Mouse (Mus musculus): ENCODE results near the gene Gemin5.

Gemin5 gene

DNA sequence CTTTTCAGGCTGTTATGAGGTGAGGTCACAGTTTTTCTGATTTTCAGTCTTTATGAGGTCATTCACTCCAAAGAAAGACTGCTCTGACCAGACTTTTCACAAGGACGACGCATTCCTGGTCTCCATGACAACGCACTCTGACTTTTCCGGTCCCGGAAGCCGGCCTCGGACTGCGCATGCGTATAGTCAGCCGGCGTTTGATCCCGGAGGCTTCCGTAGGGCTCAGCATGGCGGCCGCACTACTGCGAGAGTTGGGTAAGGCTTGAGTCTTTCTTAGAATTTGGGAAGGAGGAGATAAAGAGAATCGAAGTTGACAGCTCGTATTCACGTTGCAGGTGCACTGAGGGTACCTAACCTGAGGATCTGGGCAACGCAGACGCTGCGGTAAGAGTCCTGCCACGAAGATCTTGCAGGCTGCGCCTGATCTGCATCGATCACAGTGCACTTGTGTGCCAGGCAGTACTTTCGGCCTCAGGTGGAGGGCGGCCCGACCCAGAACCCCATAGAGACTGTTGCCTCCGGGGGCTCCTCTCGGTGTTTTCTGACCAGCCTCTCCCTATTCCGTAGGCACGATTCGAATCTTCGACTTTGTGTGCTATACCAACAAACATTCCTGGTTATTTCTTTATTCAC lies 3.2 kb upstream of the Gemin5 start, which contains the start of gene Mrpl22:
TSS of gene Mrpl22 (plus strand) at position 203 of the 633 bp plus-strand sequence.
- DNase-seq (ENCODE audit: low spot score): peak; percentile 97

DNA sequence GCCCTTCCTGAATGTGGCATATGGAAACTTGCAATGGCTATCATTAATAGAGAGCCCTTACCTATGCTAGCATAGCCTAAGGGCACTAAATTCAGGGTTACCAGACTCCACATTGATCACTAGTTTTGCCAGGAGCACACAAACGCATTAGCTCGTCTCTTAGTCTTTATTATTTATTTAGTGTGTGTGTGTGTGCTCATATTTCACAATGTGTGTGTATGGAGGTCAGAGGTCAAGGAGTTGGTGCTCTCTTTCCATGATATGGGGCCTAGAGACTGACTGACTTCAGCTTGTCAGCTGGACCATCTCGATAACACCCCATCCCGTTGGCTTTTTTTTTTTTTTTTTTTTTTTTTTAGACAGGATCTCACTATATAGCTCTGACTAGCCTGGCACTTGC lies 1.3 kb upstream of the Gemin5 start:
- no peak for DNase-seq (ENCODE audit: low spot score)

DNA sequence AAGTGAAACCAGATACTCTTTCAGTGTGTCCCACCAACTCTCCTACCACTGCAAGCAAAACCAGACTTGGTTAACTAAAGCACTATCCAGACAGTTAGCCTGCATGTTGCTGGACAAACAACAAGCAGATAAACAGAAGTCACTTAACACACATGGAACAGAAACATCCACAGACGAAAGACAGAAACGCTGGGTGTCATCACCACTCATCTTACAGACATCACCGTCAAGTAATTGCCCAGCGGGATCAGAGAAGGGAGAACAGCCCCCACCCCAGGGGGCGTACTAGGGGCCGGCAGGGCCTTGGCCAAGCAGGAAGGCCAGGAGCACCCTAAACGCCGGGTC lies 545 bp downstream of the Gemin5 start:
- DNase-seq (ENCODE audit: low spot score): peak; percentile 27

DNA sequence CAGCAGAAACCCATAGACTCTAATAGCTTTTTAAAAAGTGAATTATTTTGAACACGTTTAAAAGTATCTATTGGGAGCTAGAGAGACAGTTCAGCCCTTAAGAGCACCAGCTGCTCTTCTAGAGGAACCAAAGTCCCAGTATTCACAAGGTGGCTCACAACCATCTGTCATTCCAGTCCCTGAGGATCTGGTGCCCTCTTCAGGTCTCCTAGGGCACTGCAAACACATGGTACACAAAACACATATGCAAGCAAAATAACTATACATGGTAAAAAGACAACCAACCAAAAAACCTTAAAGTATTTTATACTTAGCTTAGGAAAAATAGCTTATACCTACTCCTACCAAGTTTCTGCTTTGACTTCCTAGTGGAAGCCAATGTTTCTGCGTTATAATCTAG lies 3.3 kb downstream of the Gemin5 start:
- DNase-seq (ENCODE audit: low spot score): peak; percentile 42

DNA sequence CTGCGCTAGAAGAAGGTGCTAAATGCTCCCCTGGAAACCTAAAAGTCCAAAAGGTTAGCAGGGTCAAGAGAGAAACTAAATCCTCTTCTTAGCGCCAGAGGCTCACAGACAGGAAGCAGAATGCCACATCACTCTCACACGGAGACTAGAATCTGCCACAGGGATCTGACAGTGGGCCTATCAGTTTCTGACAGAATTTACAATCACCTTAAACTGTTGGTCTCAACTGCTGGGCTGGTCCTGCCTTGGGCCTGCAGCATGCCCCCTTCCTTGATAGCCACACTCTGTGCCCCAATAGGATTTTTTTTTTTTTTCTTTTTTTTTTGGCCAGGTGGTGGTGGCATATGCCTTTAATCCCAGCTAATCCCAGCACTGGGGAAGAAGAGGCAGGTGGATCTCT lies 11.5 kb downstream of the Gemin5 start:
- DNase-seq (ENCODE audit: low spot score): no peak

DNA sequence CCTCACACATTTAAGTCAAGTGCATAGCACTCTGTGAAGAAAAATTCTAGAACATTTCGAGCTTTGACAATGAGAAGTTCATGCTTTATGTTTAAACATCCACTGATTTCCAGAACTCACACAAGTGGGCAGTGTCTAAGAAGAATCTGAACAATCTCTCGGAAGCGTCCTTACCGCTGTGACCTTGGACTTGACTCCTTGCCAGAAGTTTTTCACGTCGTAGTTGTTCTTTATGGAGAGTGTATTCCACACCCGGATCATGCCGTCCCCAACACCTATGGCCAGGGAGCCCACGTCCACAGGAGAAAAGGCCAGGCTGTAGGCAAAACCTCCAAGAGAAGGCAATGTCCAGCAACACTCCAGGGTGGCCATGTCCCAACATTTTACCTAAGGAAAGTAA lies 12.9 kb downstream of the Gemin5 start:
- no peak for DNase-seq (ENCODE audit: low spot score)

DNA sequence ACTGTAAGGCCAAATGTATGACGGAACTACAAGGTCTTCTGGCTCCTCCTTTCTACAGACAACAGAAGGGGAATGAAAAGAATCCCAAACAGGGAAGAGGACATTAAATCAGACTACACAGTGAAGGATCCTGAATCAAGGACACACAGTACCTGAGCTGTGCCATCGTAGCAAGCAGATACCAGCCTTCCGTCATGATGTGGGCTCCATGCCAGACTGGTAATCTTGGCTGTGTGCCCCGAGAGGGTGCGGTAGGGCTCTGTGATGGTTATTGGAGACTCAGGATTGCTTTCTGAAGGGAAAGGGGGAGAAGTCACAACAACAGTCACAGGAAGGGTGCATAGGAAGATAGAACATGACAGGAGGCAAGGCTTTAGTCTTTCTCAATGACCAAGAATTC lies 22.1 kb downstream of the Gemin5 start:
- no peak for DNase-seq (ENCODE audit: low spot score)

DNA sequence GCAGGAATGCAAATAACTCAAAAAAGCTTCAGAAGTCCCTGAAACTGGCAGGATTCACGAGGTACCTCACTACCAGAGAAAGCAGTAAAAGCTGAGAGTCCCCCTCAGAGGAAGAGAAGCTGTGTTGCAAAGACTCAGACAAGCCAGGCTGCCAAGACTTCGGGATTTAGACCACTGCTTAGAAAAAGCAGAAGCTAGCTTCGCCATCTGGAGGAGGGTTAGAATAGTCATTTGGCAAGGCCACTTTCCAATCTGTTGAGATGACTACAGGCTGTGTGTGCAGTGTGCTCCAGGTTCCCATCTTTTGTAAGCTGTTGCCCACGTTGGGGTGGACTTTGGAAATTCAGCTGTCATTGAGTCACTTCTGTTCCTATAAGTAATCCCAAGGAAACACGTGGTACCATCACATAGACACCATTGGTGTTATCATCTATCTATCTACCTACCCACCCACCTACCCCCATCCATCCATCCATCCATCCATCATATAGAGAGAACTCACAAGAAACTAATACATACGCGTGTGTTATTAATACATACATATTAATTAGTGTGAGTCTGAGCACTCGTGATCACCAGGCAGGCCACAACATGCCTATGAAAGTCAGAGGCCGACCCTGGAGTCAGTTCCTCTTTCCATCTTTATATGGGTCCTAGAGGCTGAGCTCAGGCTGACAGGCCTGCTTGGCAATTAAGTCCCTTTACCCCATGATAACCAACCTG lies 24.5 kb downstream of the Gemin5 start:
- no peak for DNase-seq (ENCODE audit: low spot score)

DNA sequence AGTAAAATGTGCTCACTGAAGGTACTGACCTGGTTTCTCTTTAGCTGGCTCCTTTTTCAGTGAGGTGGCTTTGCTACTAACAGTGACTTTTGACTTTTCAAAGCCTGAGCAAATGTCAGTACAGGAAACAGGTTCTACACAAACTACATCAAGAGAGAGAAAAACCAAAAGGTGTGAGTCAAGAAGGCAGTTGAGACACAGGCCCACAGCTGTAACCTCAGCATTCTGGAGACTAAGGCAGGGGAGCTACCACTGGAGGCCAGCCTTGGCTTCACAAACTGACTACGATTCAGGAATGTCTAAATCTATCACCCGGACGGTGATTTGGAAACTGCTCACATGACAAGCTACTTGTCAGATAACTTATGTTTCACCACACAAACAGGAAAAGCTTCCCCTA lies 28.9 kb downstream of the Gemin5 start:
- no peak for DNase-seq (ENCODE audit: low spot score)

DNA sequence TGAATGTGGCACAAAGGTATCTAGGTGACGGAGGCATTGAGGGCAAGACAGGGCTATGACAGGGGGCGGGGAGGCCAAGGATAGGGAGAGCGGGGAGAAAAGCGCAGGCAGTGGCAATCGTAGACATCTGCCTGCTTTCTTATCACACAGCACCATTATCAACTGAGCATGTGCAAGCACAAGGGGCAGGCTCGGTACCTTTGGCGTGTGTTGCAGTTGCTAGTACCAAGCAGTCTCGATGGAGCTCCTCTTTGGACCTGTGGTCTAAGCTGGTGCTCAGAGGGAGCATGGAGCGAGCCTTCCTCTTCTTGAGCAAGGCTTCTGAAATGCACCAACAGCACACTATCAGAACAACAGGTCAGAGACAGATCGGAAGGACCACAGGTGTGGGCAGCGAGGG lies 29.5 kb downstream of the Gemin5 start:
- DNase-seq (ENCODE audit: low spot score): no peak

DNA sequence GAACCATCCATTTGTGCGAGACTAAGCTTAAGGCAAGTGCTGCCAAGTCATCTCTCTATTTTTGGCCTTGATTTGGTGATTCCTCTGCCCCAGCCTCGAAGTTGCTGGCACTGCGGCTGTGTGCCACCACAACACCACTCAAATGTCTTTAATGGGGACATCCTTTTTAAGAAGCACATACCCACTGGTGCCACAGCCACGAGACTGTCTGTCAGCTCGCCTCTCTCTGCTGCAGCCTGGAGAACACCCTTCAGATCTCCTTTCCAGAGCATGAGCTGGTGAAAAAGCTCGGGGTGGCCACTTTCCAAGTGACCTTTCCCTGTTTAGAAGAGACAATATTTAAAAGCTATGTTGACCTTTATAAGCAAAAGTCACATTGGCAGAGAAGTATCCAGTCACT lies 31.7 kb downstream of the Gemin5 start:
- DNase-seq (ENCODE audit: low spot score): no peak

DNA sequence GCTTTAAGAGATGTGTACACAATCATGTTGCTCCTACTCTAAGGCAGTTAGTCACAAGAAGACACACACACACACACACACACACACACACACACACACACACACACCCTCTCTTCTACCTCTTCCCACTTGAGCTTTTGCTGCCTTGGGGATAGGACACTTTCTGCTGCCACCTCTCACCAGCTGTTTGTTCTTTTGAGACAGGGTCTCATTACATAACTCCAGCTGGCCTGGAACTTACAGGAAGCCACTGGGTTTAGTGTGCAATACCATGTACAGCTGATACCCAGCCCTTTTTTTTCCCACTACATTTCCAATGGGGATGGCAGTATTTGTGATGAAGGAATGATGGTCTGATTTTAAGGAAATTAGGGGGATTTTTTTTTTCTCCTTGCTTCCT lies 33.0 kb downstream of the Gemin5 start:
- DNase-seq (ENCODE audit: low spot score): no peak

DNA sequence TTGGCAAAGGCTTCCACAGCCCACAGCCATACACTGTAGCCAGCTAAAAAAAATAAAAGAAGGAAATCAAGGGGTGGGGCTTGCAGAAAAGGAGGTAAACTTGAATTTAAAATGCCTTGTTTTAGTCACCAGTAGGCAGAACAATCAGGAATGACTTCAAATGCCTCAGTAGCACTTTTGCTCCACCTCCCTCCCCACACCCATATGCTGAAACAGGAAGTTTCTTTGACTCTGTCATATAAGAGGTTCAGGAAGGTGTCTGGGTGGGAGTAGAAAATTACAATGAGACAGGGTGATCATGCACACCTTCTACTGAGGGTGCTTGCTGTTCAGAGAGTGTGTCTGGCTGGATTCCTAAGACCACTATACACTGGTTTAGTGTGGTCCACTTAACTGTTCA lies 33.5 kb downstream of the Gemin5 start:
- DNase-seq (ENCODE audit: low spot score): no peak

DNA sequence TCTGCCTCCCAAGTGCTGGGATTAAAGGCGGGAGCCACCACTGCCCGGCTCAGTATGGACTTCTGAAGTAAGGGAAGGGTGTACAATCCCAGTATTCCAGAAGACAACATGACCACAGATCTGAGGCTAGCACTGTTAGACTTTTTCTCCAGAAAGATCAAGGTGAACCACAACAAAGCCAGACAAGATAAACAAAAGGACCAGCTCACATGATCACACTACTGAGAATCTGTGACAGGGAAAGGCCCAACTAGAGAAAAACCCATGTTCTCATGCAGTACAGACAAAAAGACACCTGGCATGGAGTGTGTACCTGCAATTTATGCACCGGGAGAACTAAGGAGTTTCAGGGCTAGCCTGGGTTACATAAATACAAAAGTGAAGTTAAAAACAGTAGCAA lies 36.3 kb downstream of the Gemin5 start:
- DNase-seq (ENCODE audit: low spot score): no peak

DNA sequence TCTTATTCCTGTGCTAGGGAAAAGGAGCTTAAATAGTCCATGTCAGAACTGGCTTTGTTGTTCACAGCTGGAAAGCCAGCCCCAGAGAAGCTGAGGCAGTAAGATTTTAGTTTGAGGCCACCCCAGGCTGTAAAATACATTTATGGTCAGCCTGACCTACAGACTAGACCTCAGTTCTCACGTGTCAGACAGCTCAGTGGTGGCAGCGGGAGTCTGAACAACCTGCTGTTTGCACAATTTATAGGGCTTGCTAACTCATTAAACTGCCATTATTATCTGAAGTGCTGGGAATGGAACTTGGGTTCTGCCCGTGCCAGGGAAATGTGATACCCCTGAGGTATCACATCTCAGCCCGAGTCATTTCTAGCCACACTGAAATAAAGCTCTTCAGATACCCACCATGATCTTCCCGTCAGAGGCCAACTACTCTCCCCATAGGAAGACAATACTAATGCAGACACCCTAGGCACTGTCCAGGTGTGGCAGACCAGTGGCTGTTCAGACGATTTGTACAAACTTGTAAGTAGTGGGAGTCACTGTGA lies 39.0 kb downstream of the Gemin5 start:
- DNase-seq (ENCODE audit: low spot score): no peak

DNA sequence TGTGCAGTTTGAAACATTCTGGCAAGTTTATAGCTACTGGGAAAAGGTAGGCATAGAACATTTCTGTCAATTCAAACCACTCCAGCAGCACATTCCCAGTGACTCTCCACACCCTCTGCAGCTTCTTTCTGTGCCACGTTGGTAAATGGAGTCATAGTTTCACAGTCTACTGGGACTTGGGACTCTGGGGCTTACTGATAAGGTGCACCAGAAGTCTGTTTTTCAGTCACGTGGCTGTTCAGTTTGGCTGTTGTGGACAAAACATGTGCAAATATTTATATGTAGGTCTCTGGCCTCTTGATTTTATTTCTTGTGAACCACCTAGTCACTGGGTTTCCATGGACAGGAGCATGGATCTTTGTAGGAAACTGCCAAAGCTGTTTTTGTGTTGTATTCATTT lies 40.8 kb downstream of the Gemin5 start:
- peak; percentile 73 for DNase-seq (ENCODE audit: low spot score)

DNA sequence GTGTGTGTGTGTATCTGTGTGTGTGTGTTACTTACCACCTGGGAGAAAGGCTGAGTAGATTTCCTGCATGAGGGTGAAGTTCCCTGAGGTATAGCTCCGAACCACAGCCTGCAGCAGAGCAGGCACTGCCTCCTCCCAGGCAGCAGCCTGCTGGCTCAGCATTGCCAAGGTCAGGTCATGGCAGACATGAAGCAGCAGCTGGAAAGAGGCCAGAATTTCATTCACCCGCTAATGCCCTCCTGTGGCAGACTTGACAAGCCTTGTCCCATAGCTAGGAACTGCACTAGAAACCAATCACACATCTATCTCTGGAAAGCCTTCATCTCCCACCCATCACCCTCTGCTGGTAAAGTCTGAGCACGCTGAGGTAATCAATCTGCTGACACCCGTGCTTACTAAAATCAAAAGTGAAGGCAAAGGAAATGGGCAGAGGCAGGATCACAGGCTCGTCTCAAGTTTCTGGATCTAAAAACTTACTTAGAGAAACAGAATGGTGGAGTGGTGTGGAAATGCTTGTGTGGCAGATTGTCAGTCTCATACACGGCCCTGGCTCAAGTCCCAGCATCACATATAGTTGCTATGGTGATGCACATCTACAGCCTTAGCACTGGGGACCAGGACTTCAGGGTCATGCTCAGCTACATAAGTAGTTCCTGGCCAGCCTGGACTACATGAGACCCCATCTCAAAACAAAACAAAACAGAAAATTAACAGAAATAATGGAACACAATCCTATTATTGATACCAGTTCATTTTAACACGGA lies 41.8 kb downstream of the Gemin5 start:
- DNase-seq (ENCODE audit: low spot score): no peak

DNA sequence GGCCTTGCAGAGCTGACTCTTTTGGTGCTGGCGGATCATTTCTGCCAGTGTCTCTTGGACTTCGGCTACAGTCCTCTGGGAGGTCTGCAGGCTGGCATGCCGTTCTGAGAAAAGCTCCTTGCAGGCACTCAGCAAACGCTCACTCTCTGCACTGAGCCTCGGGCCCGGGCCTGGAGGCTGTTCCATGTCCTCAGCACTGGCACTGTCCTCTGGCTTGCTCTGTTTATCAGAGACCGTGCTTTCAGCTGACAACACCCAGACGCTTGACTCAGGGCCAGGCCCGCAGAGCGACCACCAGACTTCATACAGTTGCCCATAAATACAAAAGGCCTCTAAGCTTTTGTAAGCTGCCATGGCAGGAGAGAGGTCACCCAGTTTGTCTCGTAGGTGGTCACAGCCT lies 43.3 kb downstream of the Gemin5 start:
- DNase-seq (ENCODE audit: low spot score): no peak

DNA sequence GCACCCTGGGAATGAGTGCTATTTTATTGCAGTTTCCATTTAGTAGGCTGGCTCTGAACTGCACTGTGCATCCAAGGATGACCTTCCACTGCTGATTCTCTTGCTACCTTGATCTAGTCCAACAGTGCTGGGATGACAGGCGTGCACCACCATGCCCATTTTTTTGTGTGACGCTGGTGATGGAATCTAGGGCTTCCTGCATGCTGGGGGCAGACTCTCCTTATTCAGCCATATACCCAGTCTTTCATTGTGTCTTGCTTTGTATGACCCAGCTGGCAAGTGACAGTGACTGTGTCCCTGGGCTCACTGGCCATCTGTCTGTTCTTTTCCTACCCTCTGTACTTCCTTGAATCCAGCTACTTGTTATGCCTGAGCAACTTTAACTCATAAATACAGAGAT lies 44.6 kb downstream of the Gemin5 start:
- DNase-seq (ENCODE audit: low spot score): no peak

DNA sequence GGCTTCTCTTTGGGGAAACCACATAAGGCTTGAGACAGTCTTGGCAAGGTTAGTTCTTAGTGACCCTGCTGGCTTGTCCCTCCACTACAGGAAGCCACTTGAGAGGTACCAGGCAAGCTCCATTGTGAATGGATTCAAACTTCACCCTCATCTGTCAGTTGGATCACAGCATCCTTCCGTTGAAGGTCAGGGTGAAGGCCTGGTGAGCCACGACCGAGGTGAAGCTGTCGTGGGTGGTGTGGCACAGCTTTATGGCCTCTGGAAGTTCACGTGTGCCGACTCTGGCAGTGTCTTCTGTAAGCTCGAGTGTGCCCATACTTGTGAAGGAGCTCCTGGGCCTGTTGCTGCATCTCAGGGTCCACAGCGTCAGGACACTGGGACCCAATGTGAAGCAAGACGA lies 47.0 kb downstream of the Gemin5 start:
- no peak for DNase-seq (ENCODE audit: low spot score)

DNA sequence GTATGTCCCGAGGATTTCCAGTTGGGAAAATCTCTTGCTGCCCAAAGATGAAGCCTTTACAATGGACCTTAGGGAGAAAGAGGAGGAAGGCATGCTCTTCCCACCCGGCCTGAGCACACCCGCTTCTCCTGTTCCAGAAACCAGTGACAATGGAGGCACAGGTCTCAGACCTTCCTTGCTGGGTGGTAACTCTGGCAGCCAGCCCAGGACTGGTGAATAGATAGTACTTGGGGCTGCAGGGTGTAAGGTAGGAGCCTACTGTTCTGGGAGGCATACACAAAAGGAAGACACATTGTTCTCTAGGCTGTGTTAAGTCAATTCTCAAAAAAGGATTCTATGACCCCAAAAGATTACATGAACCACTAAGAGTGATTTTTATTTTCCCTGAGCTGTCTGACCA lies 47.7 kb downstream of the Gemin5 start:
- DNase-seq (ENCODE audit: low spot score): no peak

DNA sequence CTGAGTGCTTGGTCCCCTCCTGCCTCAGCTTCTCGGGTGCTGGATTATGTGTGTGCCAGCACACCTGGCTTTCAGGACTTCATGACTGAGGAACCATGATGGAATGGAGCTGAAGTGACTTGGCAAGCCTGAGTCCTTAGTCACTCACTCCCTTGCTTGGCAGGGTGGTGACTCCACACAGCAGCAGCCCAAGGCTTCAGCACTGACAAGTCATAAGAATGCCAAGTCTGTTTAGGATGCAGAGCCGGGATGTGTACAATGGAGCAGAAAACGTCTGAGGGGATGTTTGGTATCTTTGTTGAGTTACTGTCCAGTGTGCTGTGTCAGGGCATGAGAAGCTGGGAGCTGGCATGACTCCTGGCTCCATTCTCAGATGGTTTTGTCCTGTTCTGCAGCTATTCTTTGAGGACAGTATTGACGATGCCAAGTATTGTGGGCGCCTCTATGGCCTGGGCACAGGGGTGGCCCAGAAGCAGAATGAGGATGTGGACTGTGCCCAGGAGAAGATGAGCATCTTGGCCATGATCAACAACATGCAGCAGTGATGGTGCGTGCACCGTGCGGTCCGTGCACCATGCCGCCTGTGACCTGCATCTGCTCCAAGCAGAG lies 51.2 kb downstream of the Gemin5 start:
- DNase-seq (ENCODE audit: low spot score): no peak

DNA sequence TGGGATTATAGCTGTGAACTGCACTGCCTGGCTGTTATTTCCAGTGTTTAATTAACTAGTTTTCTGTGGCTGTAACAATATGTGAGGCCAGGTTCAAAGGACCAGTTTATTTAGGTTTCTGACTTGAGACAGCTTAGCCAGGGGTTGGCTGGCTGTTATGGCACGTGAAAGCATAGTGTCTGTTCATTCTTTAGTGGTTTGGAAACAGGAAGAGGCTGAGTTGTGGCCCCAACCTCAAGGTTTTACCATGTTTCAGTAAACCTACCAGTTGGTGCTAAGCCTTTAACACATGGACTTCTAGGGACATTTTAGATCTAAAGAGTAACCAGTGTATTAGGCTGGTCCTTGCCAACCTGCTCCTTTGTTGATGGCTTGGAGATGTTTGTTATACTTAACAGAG lies 51.8 kb downstream of the Gemin5 start:
- no peak for DNase-seq (ENCODE audit: low spot score)
